Mouse (Mus musculus) B cell, adult 62 days (primary cell): Measurements from ENCODE around the gene Slc25a24. TPM values are rescaled to one million over a fixed set of nuclear protein-coding genes. Genes with fewer than 3 reads are reported as not detected.

Source experiments
- total RNA-seq: library from RNA; stranded (reverse); gene quantifications from 4 replicates; pipeline ENCODE4 v1.2.4, GENCODE M21; 2023

The Slc25a24 gene
- 2.6 to 5.3 TPM (median 3.5 TPM) in 4 replicates for total RNA-seq

DNA sequence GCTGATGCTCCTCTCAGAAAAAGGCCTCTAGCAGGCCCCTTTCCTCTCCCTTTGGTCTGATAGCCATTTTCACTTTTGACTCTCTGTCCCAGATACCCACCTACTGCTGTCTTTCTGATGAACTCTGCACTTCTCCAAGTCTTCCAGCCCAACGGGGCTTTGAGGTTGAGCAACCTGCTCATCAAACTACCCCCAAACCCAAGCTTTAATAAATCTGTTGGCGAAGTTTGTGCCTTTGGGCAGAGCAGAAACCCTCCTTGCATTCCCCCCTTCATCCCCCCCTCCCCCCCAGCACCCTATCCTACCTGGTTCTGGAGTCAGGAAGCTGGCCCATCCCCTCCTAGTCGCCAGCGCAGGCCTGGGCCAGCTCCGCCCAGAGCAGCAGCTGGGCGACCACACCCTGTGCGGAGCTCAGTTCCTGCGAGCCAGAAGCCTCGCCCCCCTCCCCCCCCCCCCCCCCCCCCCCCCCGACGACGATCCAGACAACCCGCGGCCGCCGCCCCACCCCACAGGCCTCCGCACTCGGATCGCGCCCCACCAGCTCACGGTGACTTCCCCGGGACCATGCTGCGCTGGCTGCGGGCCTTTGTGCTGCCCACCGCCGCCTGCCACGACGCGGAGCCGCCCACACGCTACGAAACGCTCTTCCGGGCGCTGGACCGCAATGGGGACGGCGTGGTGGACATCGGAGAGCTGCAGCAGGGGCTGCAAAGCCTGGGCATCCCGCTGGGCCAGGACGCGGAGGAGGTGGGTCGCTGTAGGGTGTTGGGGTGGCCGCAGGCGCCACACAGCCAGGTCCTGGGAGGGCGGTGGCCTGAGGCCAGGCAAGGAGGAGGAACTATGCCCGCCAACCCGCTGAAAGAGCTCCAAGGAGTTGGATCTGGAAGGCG is at the start of gene Slc25a24:
TSS of gene Slc25a24 (plus strand) at position 509 of the 890 bp plus-strand sequence.

GRCm38 (mm10) chr3:109080169-109080568 is 42.8 kb upstream of the Slc25a24 start, which contains the start of gene Slc25a54:
TSS of gene Slc25a54 (plus strand) at chr3:109080469.

Other genes starting within 250 kb of the Slc25a24 start
- 0.89 to 2.0 TPM (median 1.1 TPM) in 4 replicates for gene Fndc7, start 233.1 kb upstream of the Slc25a24 start, total RNA-seq
- gene Prpf38b, start 211.4 kb upstream of the Slc25a24 start, total RNA-seq = 246 to 258 TPM (median 247 TPM) in 4 replicates
- gene Henmt1, start 183.3 kb upstream of the Slc25a24 start, total RNA-seq = 0.52 TPM in 1 of 4 replicates, not detected in the others
- gene Gm9857, start 182.7 kb upstream of the Slc25a24 start, total RNA-seq = not detected in 4 replicates
- gene Fam102b, start 95.5 kb upstream of the Slc25a24 start, total RNA-seq = 8.6 to 10.3 TPM (median 9.0 TPM) in 4 replicates
- not detected in 4 replicates for gene Slc25a54, start 42.7 kb upstream of the Slc25a24 start, total RNA-seq
- gene Vav3, start 217.5 kb downstream of the Slc25a24 start, total RNA-seq = 14.0 to 20.7 TPM (median 15.6 TPM) in 4 replicates